Mouse (Mus musculus) forebrain, embryonic 13.5 days (tissue): ENCODE measurements at regions not wholly inside any gene's neighbourhood (a gene's known extent, or its start where the extent isn't known, plus 50 kb on each side); places are given as distances from the start of the nearest gene placed in this dataset.
A peak's percentile ranks its signal among the peaks of the same experiment; 100 is the strongest.

Experiments used
- ATAC-seq: fragments of 200-750 bp; cut with Nextera tagmentation; 2 replicates; pipeline ENCODE4 v1.8.0; 2017
- H3K27ac ChIP-seq: fragments of 300-500 bp; sonication (generic); 2 replicates; pipeline ENCODE4 v1.5.1; 2015; ENCODE audit warnings: inconsistent platforms, mild to moderate bottlenecking, moderate library complexity
- H3K27me3 ChIP-seq: fragments of 300-500 bp; sonication (generic); 2 replicates; pipeline ENCODE4 v1.6.1; 2015; ENCODE audit warnings: mild to moderate bottlenecking, inconsistent platforms
- H3K36me3 ChIP-seq: fragments of 300-500 bp; sonication (generic); 2 replicates; pipeline ENCODE4 v1.6.1; 2015; ENCODE audit warnings: mild to moderate bottlenecking, inconsistent platforms; ENCODE audit not compliant: poor library complexity, severe bottlenecking
- H3K4me1 ChIP-seq: fragments of 300-500 bp; sonication (generic); 2 replicates; pipeline ENCODE4 v1.6.1; 2015; ENCODE audit warnings: inconsistent platforms
- H3K4me2 ChIP-seq: fragments of 300-500 bp; sonication (generic); 2 replicates; pipeline ENCODE4 v1.6.1; 2015; ENCODE audit warnings: inconsistent platforms, mild to moderate bottlenecking, moderate library complexity
- H3K4me3 ChIP-seq: fragments of 300-500 bp; sonication (generic); 2 replicates; pipeline ENCODE4 v1.5.1; 2015; ENCODE audit warnings: mild to moderate bottlenecking, inconsistent platforms
- H3K9ac ChIP-seq: fragments of 300-500 bp; sonication (generic); 2 replicates; pipeline ENCODE4 v1.6.1; 2015; ENCODE audit warnings: mild to moderate bottlenecking, inconsistent platforms
- H3K9me3 ChIP-seq: fragments of 300-500 bp; sonication (generic); replicated peaks from 2 replicates; pipeline ENCODE4 v1.6.1; 2016; ENCODE audit warnings: inconsistent platforms
- WGBS: fragments of 180-500 bp; shearing (Covaris S2); methylation state at CpG from one replicate; pipeline ENCODE4 v1.1.7; 2015; 5-methylcytosine and 5-hydroxymethylcytosine counted together

GRCm38 (mm10) chr15:18189622-18190308 is 629.0 kb upstream of the Cdh10 start:
- Histone ChIP-seq H3K9ac (no peak overlapping the region), H3K4me1 (peaks cover 9% of the 10 kb centered on the region), H3K27me3 (no peaks in the 10 kb centered on the region), H3K9me3 (no peaks in the 10 kb centered on the region), H3K4me3 (no peak overlapping the region), H3K4me2 (no peak overlapping the region), H3K36me3 (no peaks in the 10 kb centered on the region), H3K27ac (0 out of 2 replicates have a peak overlapping the region, but pooled peaks have one; percentile 25)
- ATAC-seq, result peak; percentile 98
- 25% methylated on average over 5 of the region's 5 CpGs for WGBS

- peak; percentile 64; the same call in 1 of the 2 replicates for ATAC-seq
- Histone ChIP-seq H3K4me2 (no peak overlapping the region), H3K9ac (no peak overlapping the region), H3K9me3 (no peaks in the 10 kb centered on the region), H3K36me3 (no peaks in the 10 kb centered on the region), H3K27me3 (no peaks in the 10 kb centered on the region), H3K4me1 (peaks cover 9% of the 10 kb centered on the region), H3K27ac (no peak overlapping the region), H3K4me3 (no peak overlapping the region)
- WGBS, result 70% methylated on average over 1 of the region's 1 CpGs
These were observed 628.3 kb upstream of the Cdh10 start for GRCm38 (mm10) chr15:18190490-18190889.

DNA sequence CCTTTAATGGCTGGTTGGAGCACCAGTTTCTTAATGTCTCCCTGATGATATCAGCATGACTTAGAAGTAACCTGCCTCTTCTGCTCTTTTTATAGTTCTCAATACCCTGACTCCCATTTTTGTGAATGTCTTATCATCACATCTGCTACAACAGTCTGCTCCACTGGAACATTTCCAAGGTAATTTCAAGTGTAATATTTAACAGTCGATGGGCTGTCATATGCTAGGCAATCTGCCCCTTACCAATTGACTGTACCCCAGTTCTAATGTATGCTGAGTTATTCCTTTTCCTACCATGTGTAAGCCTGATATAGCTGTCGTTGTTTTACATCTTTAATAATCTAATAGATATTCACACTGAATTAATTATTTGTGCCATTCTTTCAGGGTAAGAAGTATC is 607.6 kb upstream of the Cdh10 start:
- no peak overlapping the region for H3K4me2 ChIP-seq
- H3K27ac ChIP-seq, result no peak overlapping the region
- peak; percentile 94 for ATAC-seq
- no peak overlapping the region for H3K4me3 ChIP-seq
- no peaks in the 10 kb centered on the region for H3K36me3 ChIP-seq
- H3K4me1 ChIP-seq, result no peaks in the 10 kb centered on the region
- no peaks in the 10 kb centered on the region for H3K27me3 ChIP-seq
- H3K9me3 ChIP-seq, result no peaks in the 10 kb centered on the region
- H3K9ac ChIP-seq, result no peak overlapping the region
- WGBS, result 69% methylated on average over 2 of the region's 2 CpGs

DNA sequence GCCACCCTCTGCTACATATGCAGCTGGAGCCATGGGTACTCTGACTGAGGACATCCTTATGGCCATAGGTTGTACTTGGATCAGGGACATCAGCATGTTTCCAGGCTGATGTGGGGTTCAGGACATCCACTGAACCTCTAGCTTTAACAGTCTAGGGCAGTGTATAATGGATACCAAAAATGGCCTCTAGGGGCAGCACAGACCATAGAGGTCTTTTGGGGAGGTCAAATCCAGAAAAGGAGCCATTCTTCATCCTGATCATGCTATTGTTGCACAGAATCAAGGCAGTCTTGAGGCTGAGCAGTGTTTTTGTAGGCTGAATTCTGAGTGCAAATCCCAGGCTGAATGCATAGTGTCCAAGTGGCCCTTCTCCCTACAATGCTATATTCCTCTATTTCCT is 598.8 kb upstream of the Cdh10 start:
- Histone ChIP-seq H3K27ac (no peak overlapping the region), H3K4me2 (no peak overlapping the region), H3K4me3 (no peak overlapping the region), H3K27me3 (no peaks in the 10 kb centered on the region), H3K4me1 (no peaks in the 10 kb centered on the region), H3K36me3 (no peaks in the 10 kb centered on the region), H3K9me3 (no peaks in the 10 kb centered on the region), H3K9ac (no peak overlapping the region)
- ATAC-seq, result no peak
